Mouse (Mus musculus) CH12.LX (cell line): ENCODE measurements around the gene Nme3.

Source experiments
- EP300 ChIP-seq: IDR thresholded peaks from 2 replicates; pipeline ENCODE4 v1.6.1; 2011; ENCODE audit warnings: low read length, improper control_type of control experiment
- JUND ChIP-seq: conservative IDR thresholded peaks from 2 replicates; pipeline ENCODE4 v1.6.1; 2011; ENCODE audit warnings: low read depth, low read length, improper control_type of control experiment
- MXI1 ChIP-seq: IDR thresholded peaks from 2 replicates; pipeline ENCODE4 v1.6.1; 2011; ENCODE audit warnings: mild to moderate bottlenecking, low read depth, low read length, improper control_type of control experiment
- MYC ChIP-seq: IDR thresholded peaks from 2 replicates; pipeline ENCODE4 v1.6.1; 2011; ENCODE audit warnings: low read depth, mild to moderate bottlenecking, improper control_type of control experiment, low read length
- NRF1 ChIP-seq: IDR thresholded peaks from 2 replicates; pipeline ENCODE4 v1.6.1; 2014; ENCODE audit warnings: low read depth, mild to moderate bottlenecking, inconsistent platforms, low read length, improper control_type of control experiment, moderate library complexity
- POLR2A ChIP-seq: IDR thresholded peaks from 2 replicates; pipeline ENCODE4 v1.6.1; 2011; ENCODE audit warnings: low read depth, mild to moderate bottlenecking, improper control_type of control experiment, low read length
- UBTF ChIP-seq: IDR thresholded peaks from 2 replicates; pipeline ENCODE4 v1.6.1; 2012; ENCODE audit warnings: low read depth, mild to moderate bottlenecking, inconsistent platforms, low read length, improper control_type of control experiment, moderate library complexity
- USF2 ChIP-seq: conservative IDR thresholded peaks from 2 replicates; pipeline ENCODE4 v1.6.1; 2011; ENCODE audit warnings: low read depth, low read length, improper control_type of control experiment
- ZC3H11A ChIP-seq: IDR thresholded peaks from 2 replicates; pipeline ENCODE4 v1.6.1; 2012; ENCODE audit warnings: low read depth, mild to moderate bottlenecking, inconsistent platforms, low read length, improper control_type of control experiment

DNA sequence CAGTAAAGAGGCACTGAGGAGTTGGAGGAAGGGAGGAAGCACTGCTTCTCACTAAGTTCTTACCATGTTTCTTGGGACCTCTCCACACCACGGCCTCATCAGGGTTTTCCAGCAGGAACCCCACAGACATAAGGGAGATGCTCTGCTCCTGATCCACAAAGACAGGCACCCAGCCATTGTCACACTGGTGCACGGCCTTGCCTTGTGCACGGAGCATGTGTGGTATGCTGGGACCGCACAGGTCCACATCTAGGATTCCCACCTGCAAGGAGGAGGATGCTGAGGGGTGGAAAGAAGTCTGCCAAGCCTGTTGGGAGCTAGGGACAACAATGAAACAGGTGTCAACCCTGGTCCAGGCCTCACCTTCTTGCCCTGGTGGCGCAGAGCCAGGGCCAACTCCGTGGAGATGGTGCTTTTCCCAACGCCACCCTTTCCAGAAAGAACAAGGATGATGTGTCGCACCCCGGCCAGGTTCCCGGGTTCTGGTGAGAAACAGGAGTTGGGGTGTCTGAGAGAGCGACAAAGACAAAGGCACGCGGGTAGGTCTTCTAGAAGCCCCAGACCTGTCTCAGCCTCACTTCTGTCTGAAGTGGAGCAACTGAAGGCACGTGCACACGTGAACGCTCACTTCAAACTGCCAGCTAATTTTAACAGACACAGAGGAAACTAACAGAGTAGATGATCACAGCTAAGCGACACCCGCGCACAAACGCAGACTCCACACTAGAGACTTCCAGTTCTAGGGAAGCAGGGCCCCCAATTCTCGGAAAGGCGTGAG lies 10.8 kb upstream of the Nme3 start:
- TF ChIP-seq MXI1 (no peak), UBTF (no peak), EP300 (no peak), MYC (no peak), JUND (no peak), POLR2A (no peak), NRF1 (no peak), ZC3H11A (no peak), USF2 (no peak)
